21 mouse cellular contexts compared by ENCODE assay signal in genomic region chr3:138290672-138291071, GRCm38 (mm10). TPM values are rescaled to one million over a fixed set of nuclear protein-coding genes. Genes with fewer than 3 reads are reported as not detected.
"Had no signal": no experiment of that assay in that cellular context is flagged by ENCODE, and none has a peak within 500 bp of the region (broad histone marks: within the 10 kb centered on the region; RNA-seq: fewer than 3 reads in every experiment).

No protein-coding gene starts in this region.

- H3K9me3 ChIP-seq: intestine, embryonic 15.5 days; limb, embryonic 15.5 days; liver, embryonic 12.5 days; midbrain, embryonic 15.5 days; neural tube, embryonic 12.5 days had no signal

- H3K27me3 ChIP-seq: intestine, embryonic 15.5 days; limb, embryonic 15.5 days; liver, embryonic 12.5 days; midbrain, embryonic 15.5 days; neural tube, embryonic 12.5 days had no signal

- H3K4me1 ChIP-seq: intestine, embryonic 15.5 days; limb, embryonic 15.5 days; liver, embryonic 12.5 days; midbrain, embryonic 10.5 days; midbrain, embryonic 15.5 days; neural tube, embryonic 12.5 days had no signal

- H3K27ac ChIP-seq: hindbrain, postnatal 0 days; intestine, embryonic 15.5 days; left cerebral cortex, adult 2 months; limb, embryonic 15.5 days; liver, embryonic 12.5 days; midbrain, embryonic 10.5 days; midbrain, embryonic 15.5 days; neural tube, embryonic 12.5 days; stomach, postnatal 0 days had no signal

- H3K9ac ChIP-seq: intestine, embryonic 15.5 days; limb, embryonic 15.5 days; liver, embryonic 12.5 days; lung, embryonic 14.5 days; midbrain, embryonic 15.5 days; neural tube, embryonic 12.5 days had no signal

- DNase-seq: lung, embryonic 14.5 days; lung, postnatal 10 days; lung, postnatal 4 days; right cerebral cortex, adult 18-20 months; thymus, postnatal 4 days had no signal

- H3K4me2 ChIP-seq: intestine, embryonic 15.5 days; limb, embryonic 15.5 days; liver, embryonic 12.5 days; lung, embryonic 14.5 days; midbrain, embryonic 15.5 days; neural tube, embryonic 12.5 days had no signal

- H3K36me3 ChIP-seq: intestine, embryonic 15.5 days; limb, embryonic 15.5 days; liver, embryonic 12.5 days; midbrain, embryonic 10.5 days; midbrain, embryonic 15.5 days; neural tube, embryonic 12.5 days had no signal

- H3K4me3 ChIP-seq: intestine, embryonic 15.5 days; left cerebral cortex, adult 2 months; limb, embryonic 15.5 days; liver, embryonic 12.5 days; midbrain, embryonic 10.5 days; midbrain, embryonic 15.5 days; neural tube, embryonic 12.5 days had no signal

- ATAC-seq: hindbrain, postnatal 0 days; intestine, embryonic 15.5 days; liver, embryonic 12.5 days; midbrain, embryonic 15.5 days had no signal

RNA-seq across cellular contexts. Expression of gene Adh6a, which starts 22.4 kb away (rescaled TPM):
- total RNA-seq: hindbrain, postnatal 0 days; layer of hippocampus, postnatal 25 days; left cerebral cortex, adult 2 months; left cerebral cortex, postnatal 14 days; megakaryocyte, adult 5-6 weeks; monocyte, adult 5-6 weeks had no signal
- polyA plus RNA-seq: hindbrain, postnatal 0 days; limb, embryonic 11.5 days; liver, embryonic 12.5 days; liver, embryonic 16.5 days; midbrain, embryonic 10.5 days; midbrain, embryonic 15.5 days; neural tube, embryonic 12.5 days had no signal

RNA-seq across cellular contexts. Expression of gene Adh1, which starts 29.9 kb away (rescaled TPM):
- total RNA-seq: monocyte, adult 5-6 weeks had no signal

RNA-seq across cellular contexts. Expression of gene Adh6b, which starts 50.9 kb away (rescaled TPM):
- total RNA-seq: layer of hippocampus, postnatal 25 days; left cerebral cortex, adult 2 months; megakaryocyte, adult 5-6 weeks; monocyte, adult 5-6 weeks; neutrophil, adult 5-6 weeks had no signal
- polyA plus RNA-seq: midbrain, embryonic 15.5 days had no signal
